Mouse (Mus musculus): ENCODE results near the gene Ccdc88b. TPM values are rescaled to one million over a fixed set of nuclear protein-coding genes. Genes with fewer than 3 reads are reported as not detected.

Gene Ccdc88b
- polyA plus RNA-seq, 1 experiment from 2014 or later, result 1.3 TPM

DNA sequence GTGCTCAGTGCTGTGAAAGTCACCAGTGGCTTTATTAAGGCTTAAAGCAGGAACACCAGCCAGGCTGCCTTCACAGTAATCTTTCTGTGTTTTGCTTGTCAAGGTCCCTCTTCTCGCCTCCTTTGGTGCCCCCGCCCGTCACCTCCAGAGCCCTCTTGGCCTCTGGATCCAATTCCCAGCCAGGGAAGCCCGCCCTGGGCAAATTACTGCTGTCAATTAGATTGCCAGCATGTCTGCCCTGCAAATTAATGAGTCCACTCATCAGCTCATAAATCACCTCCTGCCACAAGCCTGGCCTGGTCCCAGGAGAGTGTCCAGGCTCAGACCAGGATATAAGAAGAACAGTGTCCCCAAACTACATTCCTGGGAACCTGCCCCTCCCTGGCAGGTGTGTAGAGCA, 43.6 kb downstream of the Ccdc88b start:
- Histone ChIP-seq H3K9me3 (no peaks in the 10 kb centered on the region), H3K27ac (replicated peaks) (no peak overlapping the region), H3K9ac (no peak overlapping the region), H3K4me1 (replicated peaks) (peaks cover 11% of the 10 kb centered on the region; the same call in 1 of the 2 replicates), H3K4me2 (no peak overlapping the region), H3K27me3 (no peaks in the 10 kb centered on the region), H3K4me3 (no peak overlapping the region), H3K36me3 (no peaks in the 10 kb centered on the region)
- no peak for ATAC-seq (ENCODE audit: low read depth)
- 34% methylated on average over 4 of the region's 4 CpGs for WGBS

Small RNAs within 50 kb of the gene (microRNA-seq; reads per million reads assigned to microRNA genes)
- gene Mir5046, result not detected

Other genes starting within 250 kb of the Ccdc88b start
- 8.4 and 9.8 TPM in 2 replicates for gene Rps6ka4, start 17.6 kb downstream of the Ccdc88b start, polyA plus RNA-seq (2015; fragmentation: Nextera tagmentation; extraction: Ambion mirVana)
- 117 and 159 TPM in 2 replicates for gene Trmt112, start 51.5 kb upstream of the Ccdc88b start, polyA plus RNA-seq (2015; fragmentation: Nextera tagmentation; extraction: Ambion mirVana)
- gene Prdx5, start 51.9 kb upstream of the Ccdc88b start, polyA plus RNA-seq (2015; fragmentation: Nextera tagmentation; extraction: Ambion mirVana), result 294 and 302 TPM in 2 replicates
- 15.5 and 16.9 TPM in 2 replicates for gene Esrra, start 63.6 kb upstream of the Ccdc88b start, polyA plus RNA-seq (2015; fragmentation: Nextera tagmentation; extraction: Ambion mirVana)
- gene Catsperz, start 67.2 kb upstream of the Ccdc88b start, polyA plus RNA-seq (2015; fragmentation: Nextera tagmentation; extraction: Ambion mirVana), result 3.0 and 7.9 TPM in 2 replicates
- gene Kcnk4, start 76.3 kb upstream of the Ccdc88b start, polyA plus RNA-seq (2015; fragmentation: Nextera tagmentation; extraction: Ambion mirVana), result 3.4 and 5.2 TPM in 2 replicates
- 90.4 and 95.1 TPM in 2 replicates for gene Bad, start 83.7 kb upstream of the Ccdc88b start, polyA plus RNA-seq (2015; fragmentation: Nextera tagmentation; extraction: Ambion mirVana)
- 50.6 and 57.0 TPM in 2 replicates for gene Gpr137, start 84.3 kb upstream of the Ccdc88b start, polyA plus RNA-seq (2015; fragmentation: Nextera tagmentation; extraction: Ambion mirVana)
- 191 and 211 TPM in 2 replicates for gene Ppp1r14b, start 116.8 kb upstream of the Ccdc88b start, polyA plus RNA-seq (2015; fragmentation: Nextera tagmentation; extraction: Ambion mirVana)
- 23.8 and 27.3 TPM in 2 replicates for gene Plcb3, start 118.3 kb upstream of the Ccdc88b start, polyA plus RNA-seq (2015; fragmentation: Nextera tagmentation; extraction: Ambion mirVana)
- gene Fkbp2, start 122.3 kb upstream of the Ccdc88b start, polyA plus RNA-seq (2015; fragmentation: Nextera tagmentation; extraction: Ambion mirVana), result 104 and 120 TPM in 2 replicates
- 37.2 and 39.3 TPM in 2 replicates for gene Vegfb, start 129.4 kb upstream of the Ccdc88b start, polyA plus RNA-seq (2015; fragmentation: Nextera tagmentation; extraction: Ambion mirVana)
- gene Dnajc4, start 134.4 kb upstream of the Ccdc88b start, polyA plus RNA-seq (2015; fragmentation: Nextera tagmentation; extraction: Ambion mirVana), result 21.5 and 23.0 TPM in 2 replicates
- gene Nudt22, start 137.9 kb upstream of the Ccdc88b start, polyA plus RNA-seq (2015; fragmentation: Nextera tagmentation; extraction: Ambion mirVana), result 22.6 and 25.8 TPM in 2 replicates
- 14.9 and 18.2 TPM in 2 replicates for gene Trpt1, start 137.9 kb upstream of the Ccdc88b start, polyA plus RNA-seq (2015; fragmentation: Nextera tagmentation; extraction: Ambion mirVana)
- gene Fermt3, start 161.3 kb upstream of the Ccdc88b start, polyA plus RNA-seq (2015; fragmentation: Nextera tagmentation; extraction: Ambion mirVana), result 4.4 and 4.9 TPM in 2 replicates
- 244 and 248 TPM in 2 replicates for gene Stip1, start 181.8 kb upstream of the Ccdc88b start, polyA plus RNA-seq (2015; fragmentation: Nextera tagmentation; extraction: Ambion mirVana)
- gene Macrod1, start 198.6 kb upstream of the Ccdc88b start, polyA plus RNA-seq (2015; fragmentation: Nextera tagmentation; extraction: Ambion mirVana), result 4.4 and 5.2 TPM in 2 replicates
- 9.6 and 10.9 TPM in 2 replicates for gene Flrt1, start 247.5 kb upstream of the Ccdc88b start, polyA plus RNA-seq (2015; fragmentation: Nextera tagmentation; extraction: Ambion mirVana)

All from neural tube, embryonic 13.5 days (tissue).